Mouse (Mus musculus): ENCODE data around the gene Sbno2. TPM values are rescaled to one million over a fixed set of nuclear protein-coding genes. Genes with fewer than 3 reads are reported as not detected.
A peak's percentile ranks its signal among the peaks of the same experiment; 100 is the strongest.

The Sbno2 gene
- polyA plus RNA-seq, 1 experiment: 126 TPM

GRCm38 (mm10) chr10:80141786-80142529, 36.6 kb upstream of the Sbno2 start:
- peaks cover 15% of the 10 kb centered on the region for H3K27me3 ChIP-seq (ENCODE audit: control insufficient read depth, insufficient read depth, low read length)
- WGBS: under 1% methylated on average over 43 of the region's 43 CpGs
- H3K4me1 ChIP-seq (ENCODE audit: control insufficient read depth, insufficient read depth, insufficient read length, low read length): peaks cover 41% of the 10 kb centered on the region
- H3K36me3 ChIP-seq (ENCODE audit: control insufficient read depth, insufficient read depth, low read length): peaks cover 25% of the 10 kb centered on the region
- TF ChIP-seq POLR2A (IDR thresholded peaks at IDR 0.05; ENCODE audit: low read depth, low read length): peak; percentile 67
- TF ChIP-seq CTCF (IDR thresholded peaks at IDR 0.05; ENCODE audit: extremely low read depth, insufficient read length, insufficient replicate concordance, low read depth, low read length): no peak
- peak overlapping the region; percentile 86 for H3K4me3 ChIP-seq (ENCODE audit: low read depth, low read length)
- peak overlapping the region; percentile 96 for H3K27ac ChIP-seq (ENCODE audit: insufficient read depth, low read depth, low read length)

GRCm38 (mm10) chr10:80141243-80141642, 35.9 kb upstream of the Sbno2 start:
- H3K27ac ChIP-seq (ENCODE audit: insufficient read depth, low read depth, low read length): peak overlapping the region; percentile 48
- no peak; the same call in 1 of the 2 replicates for TF ChIP-seq POLR2A (IDR thresholded peaks at IDR 0.05; ENCODE audit: low read depth, low read length)
- peak; percentile 64 for TF ChIP-seq CTCF (IDR thresholded peaks at IDR 0.05; ENCODE audit: extremely low read depth, insufficient read length, insufficient replicate concordance, low read depth, low read length)
- peaks cover 37% of the 10 kb centered on the region for H3K4me1 ChIP-seq (ENCODE audit: control insufficient read depth, insufficient read depth, insufficient read length, low read length)
- H3K27me3 ChIP-seq (ENCODE audit: control insufficient read depth, insufficient read depth, low read length): peaks cover 15% of the 10 kb centered on the region
- H3K36me3 ChIP-seq (ENCODE audit: control insufficient read depth, insufficient read depth, low read length): peaks cover 25% of the 10 kb centered on the region
- 0% methylated on average over 29 of the region's 29 CpGs for WGBS
- peak overlapping the region; percentile 43 for H3K4me3 ChIP-seq (ENCODE audit: low read depth, low read length)

- peak within 1 kb of the TSS; percentile 48 for H3K27ac ChIP-seq (ENCODE audit: insufficient read depth, low read depth, low read length)
- H3K4me3 ChIP-seq (ENCODE audit: low read depth, low read length): peak within 1 kb of the TSS; percentile 43
- peaks cover 23% of the 10 kb centered on the region for H3K36me3 ChIP-seq (ENCODE audit: control insufficient read depth, insufficient read depth, low read length)
- peaks cover 34% of the 10 kb centered on the region for H3K4me1 ChIP-seq (ENCODE audit: control insufficient read depth, insufficient read depth, insufficient read length, low read length)
- H3K27me3 ChIP-seq (ENCODE audit: control insufficient read depth, insufficient read depth, low read length): peaks cover 15% of the 10 kb centered on the region
- WGBS: 69% methylated on average over 10 of the region's 10 CpGs
- TF ChIP-seq CTCF (IDR thresholded peaks at IDR 0.05; ENCODE audit: extremely low read depth, insufficient read length, insufficient replicate concordance, low read depth, low read length) (no peak), POLR2A (IDR thresholded peaks at IDR 0.05; ENCODE audit: low read depth, low read length) (no peak)
Observed at GRCm38 (mm10) chr10:80140666-80141035, 35.3 kb upstream of the Sbno2 start, which contains the start of gene Cbarp. Gene Cbarp, minus strand, starts transcription at chr10:80140835.

GRCm38 (mm10) chr10:80139975-80140665, 34.7 kb upstream of the Sbno2 start:
- TF ChIP-seq POLR2A (IDR thresholded peaks at IDR 0.05; ENCODE audit: low read depth, low read length) (no peak), CTCF (IDR thresholded peaks at IDR 0.05; ENCODE audit: extremely low read depth, insufficient read length, insufficient replicate concordance, low read depth, low read length) (no peak)
- H3K27me3 ChIP-seq (ENCODE audit: control insufficient read depth, insufficient read depth, low read length): peaks cover 15% of the 10 kb centered on the region
- H3K4me3 ChIP-seq (ENCODE audit: low read depth, low read length): no peak overlapping the region
- H3K4me1 ChIP-seq (ENCODE audit: control insufficient read depth, insufficient read depth, insufficient read length, low read length): peaks cover 30% of the 10 kb centered on the region
- peaks cover 18% of the 10 kb centered on the region for H3K36me3 ChIP-seq (ENCODE audit: control insufficient read depth, insufficient read depth, low read length)
- H3K27ac ChIP-seq (ENCODE audit: insufficient read depth, low read depth, low read length): no peak overlapping the region
- 74% methylated on average over 11 of the region's 11 CpGs for WGBS

GRCm38 (mm10) chr10:80139439-80139775, 34.0 kb upstream of the Sbno2 start:
- Histone ChIP-seq H3K4me3 (ENCODE audit: low read depth, low read length) (peak overlapping the region; percentile 64), H3K27me3 (ENCODE audit: control insufficient read depth, insufficient read depth, low read length) (peaks cover 15% of the 10 kb centered on the region), H3K4me1 (ENCODE audit: control insufficient read depth, insufficient read depth, insufficient read length, low read length) (peaks cover 25% of the 10 kb centered on the region), H3K36me3 (ENCODE audit: control insufficient read depth, insufficient read depth, low read length) (peaks cover 12% of the 10 kb centered on the region), H3K27ac (ENCODE audit: insufficient read depth, low read depth, low read length) (no peak overlapping the region)
- WGBS: under 1% methylated on average over 10 of the region's 10 CpGs
- TF ChIP-seq POLR2A (IDR thresholded peaks at IDR 0.05; ENCODE audit: low read depth, low read length) (no peak), CTCF (IDR thresholded peaks at IDR 0.05; ENCODE audit: extremely low read depth, insufficient read length, insufficient replicate concordance, low read depth, low read length) (no peak)

GRCm38 (mm10) chr10:80138553-80139438, 33.4 kb upstream of the Sbno2 start, which contains the start of gene Atp5d:
Gene Atp5d, plus strand, starts transcription at chr10:80138632.
- no peak for TF ChIP-seq POLR2A (IDR thresholded peaks at IDR 0.05; ENCODE audit: low read depth, low read length)
- no peak for TF ChIP-seq CTCF (IDR thresholded peaks at IDR 0.05; ENCODE audit: extremely low read depth, insufficient read length, insufficient replicate concordance, low read depth, low read length)
- WGBS: 1% methylated on average over 93 of the region's 94 CpGs
- Histone ChIP-seq H3K4me3 (ENCODE audit: low read depth, low read length) (peak within 1 kb of the TSS; percentile 64), H3K27me3 (ENCODE audit: control insufficient read depth, insufficient read depth, low read length) (peaks cover 15% of the 10 kb centered on the region), H3K36me3 (ENCODE audit: control insufficient read depth, insufficient read depth, low read length) (peaks cover 6% of the 10 kb centered on the region), H3K27ac (ENCODE audit: insufficient read depth, low read depth, low read length) (no peak within 1 kb of the TSS), H3K4me1 (ENCODE audit: control insufficient read depth, insufficient read depth, insufficient read length, low read length) (peaks cover 25% of the 10 kb centered on the region)

Measured in small intestine, adult 2 months (tissue).